Mouse (Mus musculus) kidney, postnatal 0 days (tissue): ENCODE results near the gene Dll3. TPM values are rescaled to one million over a fixed set of nuclear protein-coding genes. Genes with fewer than 3 reads are reported as not detected.
A peak's percentile ranks its signal among the peaks of the same experiment; 100 is the strongest.

Experiments
- ATAC-seq: fragments of 200-750 bp; cut with Nextera tagmentation; replicated peaks from 2 replicates; pipeline ENCODE4 v1.8.0; 2017; ENCODE audit warnings: low read depth, moderate number of reproducible peaks, moderate TSS enrichment, moderate library complexity; ENCODE audit not compliant: low FRiP score
- DNase-seq: peaks from one replicate; pipeline ENCODE4 v3.0.0-alpha.2; 2016; ENCODE audit warnings: low spot score
- H3K27ac ChIP-seq: fragments of 300-500 bp; sonication (generic); 2 replicates; pipeline ENCODE4 v1.5.1; 2014; ENCODE audit warnings: mild to moderate bottlenecking
- H3K27me3 ChIP-seq: fragments of 300-500 bp; sonication (generic); 2 replicates; pipeline ENCODE4 v1.6.1; 2014; ENCODE audit warnings: low read length, mixed read lengths; ENCODE audit not compliant: insufficient read depth
- H3K36me3 ChIP-seq: fragments of 300-500 bp; sonication (generic); 2 replicates; pipeline ENCODE4 v1.6.1; 2014; ENCODE audit warnings: low read length, mixed read lengths; ENCODE audit not compliant: insufficient read depth
- H3K4me1 ChIP-seq: fragments of 300-500 bp; sonication (generic); replicated peaks from 2 replicates; pipeline ENCODE4 v1.6.1; 2014; ENCODE audit warnings: antibody characterized with exemption, low read length, mixed read lengths; ENCODE audit not compliant: insufficient read depth
- H3K4me2 ChIP-seq: fragments of 300-500 bp; sonication (generic); 2 replicates; pipeline ENCODE4 v1.6.1; 2014; ENCODE audit warnings: mild to moderate bottlenecking, low read length, moderate library complexity, mixed read lengths
- H3K4me3 ChIP-seq: fragments of 300-500 bp; sonication (generic); replicated peaks from 2 replicates; pipeline ENCODE4 v1.5.1; 2014; ENCODE audit warnings: low read depth, low read length
- H3K9ac ChIP-seq: fragments of 300-500 bp; sonication (generic); 2 replicates; pipeline ENCODE4 v1.6.1; 2014; ENCODE audit warnings: low read depth, low read length
- H3K9me3 ChIP-seq: fragments of 300-500 bp; sonication (generic); replicated peaks from 2 replicates; pipeline ENCODE4 v1.6.1; 2016; ENCODE audit warnings: low read length, inconsistent platforms, mixed read lengths
- CTCF ChIP-seq: IDR thresholded peaks from 2 replicates; pipeline ENCODE4 v1.5.1; 2016; ENCODE audit warnings: antibody characterized with exemption, low read depth, mild to moderate bottlenecking, moderate library complexity
- WGBS: fragments of 180-500 bp; shearing (Covaris S2); extraction: QIAGEN DNeasy Blood & Tissue Kit; methylation state at CpG from one replicate; pipeline ENCODE4 v1.1.7; 2014; 5-methylcytosine and 5-hydroxymethylcytosine counted together
- polyA plus RNA-seq: library from polyadenylated mRNA; unstranded; fragments of >200 nt; fragmentation: Nextera tagmentation; extraction: Ambion mirVana; gene quantifications from 2 replicates; pipeline ENCODE4 v1.2.1, GENCODE M21; 2015

The Dll3 gene
- polyA plus RNA-seq: 0.43 and 0.45 TPM in 2 replicates

GRCm38 (mm10) chr7:28301616-28302433 is at the start of gene Dll3:
TSS of gene Dll3 (minus strand) at chr7:28302238.
- Histone ChIP-seq H3K27me3 (peaks cover 28% of the 10 kb centered on the region), H3K4me2 (peak within 1 kb of the TSS; percentile 53), H3K9me3 (no peaks in the 10 kb centered on the region), H3K4me1 (peaks cover 2% of the 10 kb centered on the region; the same call in 1 of the 2 replicates), H3K27ac (no peak within 1 kb of the TSS), H3K36me3 (peaks cover 20% of the 10 kb centered on the region), H3K9ac (no peak within 1 kb of the TSS), H3K4me3 (peak within 1 kb of the TSS; percentile 3; the same call in 1 of the 2 replicates)
- under 1% methylated on average over 30 of the region's 30 CpGs for WGBS
- DNase-seq (peak; percentile 68), ATAC-seq (no peak)
- TF ChIP-seq CTCF: peak; percentile 74

GRCm38 (mm10) chr7:28351676-28352191 is 49.7 kb upstream of the Dll3 start:
- no peak for TF ChIP-seq CTCF
- ATAC-seq: no peak
- peak overlapping the region; percentile 91 for H3K4me3 ChIP-seq
- 0 out of 2 replicates have a peak overlapping the region, but pooled peaks have one; percentile 8 for H3K27ac ChIP-seq
- peaks cover 20% of the 10 kb centered on the region for H3K36me3 ChIP-seq
- peaks cover 7% of the 10 kb centered on the region; the same call in 1 of the 2 replicates for H3K4me1 ChIP-seq
- peak; percentile 22 for DNase-seq
- WGBS: 32% methylated on average over 4 of the region's 4 CpGs
- peak overlapping the region; percentile 91 for H3K4me2 ChIP-seq
- H3K9me3 ChIP-seq: no peaks in the 10 kb centered on the region
- H3K27me3 ChIP-seq: no peaks in the 10 kb centered on the region
- H3K9ac ChIP-seq: peak overlapping the region; percentile 96

GRCm38 (mm10) chr7:28350155-28350883 is 48.3 kb upstream of the Dll3 start, which contains the start of gene Rps16:
TSS of gene Rps16 (plus strand) at chr7:28350652.
- WGBS: under 1% methylated on average over 50 of the region's 50 CpGs
- ATAC-seq (peak; percentile 94), DNase-seq (peak; percentile 98)
- Histone ChIP-seq H3K4me1 (peaks cover 7% of the 10 kb centered on the region; the same call in 1 of the 2 replicates), H3K36me3 (peaks cover 20% of the 10 kb centered on the region), H3K9ac (peak within 1 kb of the TSS; percentile 96), H3K27ac (peak within 1 kb of the TSS; percentile 90), H3K27me3 (no peaks in the 10 kb centered on the region), H3K9me3 (no peaks in the 10 kb centered on the region), H3K4me2 (peak within 1 kb of the TSS; percentile 91), H3K4me3 (peak within 1 kb of the TSS; percentile 91)
- peak; percentile 22; the same call in 1 of the 2 replicates for TF ChIP-seq CTCF

GRCm38 (mm10) chr7:28348601-28349000 is 46.6 kb upstream of the Dll3 start:
- peak; percentile 51 for TF ChIP-seq CTCF
- Histone ChIP-seq H3K27ac (no peak overlapping the region), H3K9ac (no peak overlapping the region), H3K4me1 (peaks cover 7% of the 10 kb centered on the region; the same call in 1 of the 2 replicates), H3K4me2 (no peak overlapping the region), H3K9me3 (no peaks in the 10 kb centered on the region), H3K36me3 (peaks cover 8% of the 10 kb centered on the region), H3K4me3 (no peak overlapping the region), H3K27me3 (no peaks in the 10 kb centered on the region)
- WGBS: 86% methylated on average over 7 of the region's 7 CpGs
- peak; percentile 28 for DNase-seq
- no peak for ATAC-seq

GRCm38 (mm10) chr7:28347746-28348145 is 45.7 kb upstream of the Dll3 start:
- WGBS: 45% methylated on average over 3 of the region's 3 CpGs
- no peak overlapping the region for H3K4me2 ChIP-seq
- no peak overlapping the region for H3K9ac ChIP-seq
- H3K36me3 ChIP-seq: no peaks in the 10 kb centered on the region
- H3K4me1 ChIP-seq: peaks cover 7% of the 10 kb centered on the region; the same call in 1 of the 2 replicates
- DNase-seq (no peak), ATAC-seq (no peak)
- H3K9me3 ChIP-seq: no peaks in the 10 kb centered on the region
- no peak overlapping the region for H3K27ac ChIP-seq
- TF ChIP-seq CTCF: no peak
- no peak overlapping the region for H3K4me3 ChIP-seq
- no peaks in the 10 kb centered on the region for H3K27me3 ChIP-seq

- TF ChIP-seq CTCF: peak; percentile 92
- Histone ChIP-seq H3K4me2 (no peak overlapping the region), H3K27me3 (no peaks in the 10 kb centered on the region), H3K4me1 (0 out of 2 replicates have a peak, but pooled peaks cover under 1% of the 10 kb centered on the region), H3K36me3 (no peaks in the 10 kb centered on the region), H3K27ac (no peak overlapping the region; the same call in 1 of the 2 replicates), H3K4me3 (no peak overlapping the region), H3K9me3 (no peaks in the 10 kb centered on the region), H3K9ac (no peak overlapping the region)
- DNase-seq: peak; percentile 68
- ATAC-seq: no peak
- WGBS: 4% methylated on average over 4 of the region's 4 CpGs
Observed at GRCm38 (mm10) chr7:28344637-28345036, 42.6 kb upstream of the Dll3 start.
